Mouse (Mus musculus): Measurements from ENCODE around the gene Olfr538. TPM values are rescaled to one million over a fixed set of nuclear protein-coding genes. Genes with fewer than 3 reads are reported as not detected.
"Not testable (repeated sequence)": the region's sequence is repeated elsewhere in the genome, so short reads cannot be mapped to it uniquely, and the experiment has no call there.

Olfr538 gene
- not detected for total RNA-seq (2021)

DNA sequence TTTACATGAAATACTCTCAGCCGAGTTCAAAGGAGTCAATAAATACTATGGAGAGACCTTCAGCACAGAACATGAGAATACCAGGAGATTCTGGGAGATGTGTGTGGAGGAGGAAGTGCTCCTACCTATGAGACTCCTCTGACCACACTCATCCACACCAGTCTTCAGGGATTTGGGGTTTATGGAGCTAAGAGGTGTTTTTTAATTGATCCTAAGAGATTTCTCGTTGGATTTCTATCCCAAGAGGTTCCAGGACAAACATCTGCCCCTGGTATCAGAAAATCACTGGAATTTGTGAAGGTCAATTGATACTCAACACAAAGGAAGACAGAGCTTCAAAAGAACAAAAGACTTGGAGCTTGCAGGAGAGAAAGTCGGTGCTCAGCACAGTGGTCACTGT is at the start of gene Olfr538:
TSS of gene Olfr538 (plus strand) at position 301 of the 400 bp plus-strand sequence.
- no peak for DNase-seq (ENCODE audit: extremely low spot score in 1 of 2, low spot score in 1 of 2)

GRCm38 (mm10) chr7:140539746-140540145 is 27.9 kb upstream of the Olfr538 start:
- no peak for DNase-seq (ENCODE audit: extremely low spot score in 1 of 2, low spot score in 1 of 2)

DNA sequence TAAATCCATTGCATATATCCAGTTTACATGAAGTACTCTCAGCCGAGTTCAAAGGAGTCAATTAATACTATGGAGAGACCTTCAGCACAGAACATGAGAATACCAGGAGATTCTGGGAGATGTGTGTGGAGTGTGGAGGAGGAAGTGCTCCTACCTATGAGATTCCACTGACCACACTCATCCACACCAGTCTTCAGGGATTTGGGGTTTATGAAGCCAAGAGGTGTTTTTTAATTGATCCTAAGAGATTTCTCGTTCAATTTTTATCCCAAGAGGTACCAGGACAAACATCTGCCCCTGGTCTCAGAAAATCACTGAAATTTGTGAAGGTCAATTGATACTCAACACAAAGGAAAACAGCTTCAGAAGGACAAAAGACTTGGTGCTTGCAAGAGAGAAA is 33.3 kb downstream of the Olfr538 start, which contains the start of gene Olfr46:
TSS of gene Olfr46 (plus strand) at position 301 of the 400 bp plus-strand sequence.
- not testable (repeated sequence) for DNase-seq (ENCODE audit: extremely low spot score in 1 of 2, low spot score in 1 of 2)

Other genes starting within 250 kb of the Olfr538 start
- not detected for gene Olfr525, start 247.0 kb upstream of the Olfr538 start, total RNA-seq (2021)
- not detected for gene Olfr527, start 233.9 kb upstream of the Olfr538 start, total RNA-seq (2021)
- gene Olfr60, start 206.2 kb upstream of the Olfr538 start, total RNA-seq (2021) = not detected
- not detected for gene Olfr530, start 191.6 kb upstream of the Olfr538 start, total RNA-seq (2021)
- not detected for gene Olfr531, start 165.0 kb upstream of the Olfr538 start, total RNA-seq (2021)
- not detected for gene Olfr532, start 146.2 kb upstream of the Olfr538 start, total RNA-seq (2021)
- not detected for gene Olfr533, start 104.5 kb upstream of the Olfr538 start, total RNA-seq (2021)
- under 1 TPM; 0.07 to 0.19 TPM for gene Olfr535, start 83.7 kb upstream of the Olfr538 start, total RNA-seq (2021)
- gene Olfr536, start 60.5 kb upstream of the Olfr538 start, total RNA-seq (2021) = not detected
- under 1 TPM; 0.30 to 0.45 TPM for gene Olfr46, start 33.4 kb downstream of the Olfr538 start, total RNA-seq (2021)
- gene Olfr61, start 61.1 kb downstream of the Olfr538 start, total RNA-seq (2021) = not detected
- not detected for gene Olfr53, start 78.6 kb downstream of the Olfr538 start, total RNA-seq (2021)
- under 1 TPM; 0.10 to 0.21 TPM for gene Olfr539, start 92.0 kb downstream of the Olfr538 start, total RNA-seq (2021)
- under 1 TPM in 1 of 2 experiments, not detected in 1; 0.23 TPM for gene Olfr45, start 114.1 kb downstream of the Olfr538 start, total RNA-seq (2021)
- gene Olfr541, start 129.4 kb downstream of the Olfr538 start, total RNA-seq (2021) = not detected
- gene Cyp2e1, start 195.9 kb downstream of the Olfr538 start, total RNA-seq (2021) = not detected
- gene Syce1, start 220.0 kb downstream of the Olfr538 start, total RNA-seq (2021) = not detected